Mouse (Mus musculus): ENCODE measurements around the gene Miox.

The Miox gene

DNA sequence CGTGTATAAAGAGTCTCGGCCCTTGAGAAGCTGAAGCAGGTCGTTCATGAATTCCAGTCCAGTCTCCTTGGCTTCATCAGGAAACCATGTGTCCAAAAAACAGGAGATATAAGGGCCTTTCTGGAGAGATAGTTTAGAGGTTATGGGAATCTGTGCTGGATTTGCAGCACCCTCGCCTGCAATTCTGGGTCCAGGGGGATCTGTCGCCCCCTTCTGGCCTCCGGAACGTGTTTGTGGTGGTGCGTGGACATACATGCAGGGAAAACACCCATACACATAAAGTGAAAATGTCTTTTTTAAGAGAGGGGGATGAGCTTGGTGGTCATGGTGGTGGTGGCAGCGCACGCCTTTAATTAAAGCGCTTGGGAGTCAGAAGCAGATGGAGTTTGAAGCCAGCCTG is 18.1 kb upstream of the Miox start:
- 65% methylated on average over 11 of the region's 11 CpGs for WGBS

DNA sequence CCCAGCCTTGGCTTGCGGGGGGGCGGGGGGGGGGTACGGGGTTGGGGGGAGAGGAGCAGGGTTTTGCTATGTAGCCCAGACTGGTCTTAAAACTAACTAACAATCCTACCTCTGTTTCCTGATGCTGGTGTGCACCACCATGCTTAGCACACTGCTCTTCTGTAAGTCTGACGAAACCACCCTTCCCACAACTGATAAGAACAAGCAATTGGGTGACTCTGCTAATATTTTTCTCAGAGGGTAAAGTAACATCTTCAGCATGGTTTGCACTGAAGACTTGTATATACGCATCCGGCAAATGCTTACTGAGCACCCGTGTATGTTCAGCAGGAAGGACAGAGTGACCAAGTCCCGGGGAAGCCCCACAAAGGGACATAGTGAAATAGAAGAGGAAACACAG is 12.9 kb upstream of the Miox start:
- WGBS = 76% methylated on average over 8 of the region's 8 CpGs

DNA sequence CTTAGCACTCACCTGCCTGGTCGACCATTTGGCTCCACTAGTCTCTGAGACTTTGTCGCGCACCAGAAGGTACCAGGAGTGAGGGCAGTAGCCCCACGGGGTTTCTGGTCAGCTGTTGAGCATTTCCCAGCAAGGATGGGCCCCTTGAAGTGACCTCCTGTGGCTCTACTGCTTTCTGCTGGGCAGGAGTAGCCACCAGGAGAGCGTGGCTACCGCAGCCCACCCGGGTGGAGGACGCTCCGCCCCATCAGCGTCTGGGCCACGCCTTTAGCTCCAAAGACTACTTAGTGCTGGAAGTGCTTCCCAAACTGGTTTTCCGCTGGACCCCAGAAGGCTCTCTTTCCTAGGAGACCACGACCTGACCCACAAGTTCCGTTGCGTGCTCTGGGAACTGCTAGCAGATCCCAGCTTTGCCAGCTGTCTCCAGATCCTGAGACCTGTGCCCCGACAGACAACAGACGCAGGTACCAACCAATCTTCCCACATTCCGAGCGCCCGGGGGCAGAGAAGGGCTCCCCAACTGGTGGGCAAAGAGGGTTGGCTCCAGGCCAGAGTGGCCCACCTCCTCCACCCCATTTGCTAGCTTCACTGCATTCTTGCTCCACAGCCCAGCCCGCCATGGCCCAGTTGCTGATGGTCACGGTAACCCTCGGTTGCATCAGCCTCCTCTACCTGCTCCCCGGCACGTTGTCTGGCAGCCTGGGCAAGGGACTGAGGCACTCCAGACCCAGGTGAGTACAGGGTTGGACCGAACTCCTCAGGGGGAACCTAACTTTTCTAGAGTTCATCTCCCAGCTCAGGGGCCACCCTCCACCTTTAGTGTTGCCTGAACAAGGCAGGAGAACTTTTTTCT is 11.3 kb upstream of the Miox start, which contains the start of gene Adm2:
TSS of gene Adm2 (plus strand) at position 51 of the 853 bp plus-strand sequence.
- WGBS = 13% methylated on average over 26 of the region's 26 CpGs

DNA sequence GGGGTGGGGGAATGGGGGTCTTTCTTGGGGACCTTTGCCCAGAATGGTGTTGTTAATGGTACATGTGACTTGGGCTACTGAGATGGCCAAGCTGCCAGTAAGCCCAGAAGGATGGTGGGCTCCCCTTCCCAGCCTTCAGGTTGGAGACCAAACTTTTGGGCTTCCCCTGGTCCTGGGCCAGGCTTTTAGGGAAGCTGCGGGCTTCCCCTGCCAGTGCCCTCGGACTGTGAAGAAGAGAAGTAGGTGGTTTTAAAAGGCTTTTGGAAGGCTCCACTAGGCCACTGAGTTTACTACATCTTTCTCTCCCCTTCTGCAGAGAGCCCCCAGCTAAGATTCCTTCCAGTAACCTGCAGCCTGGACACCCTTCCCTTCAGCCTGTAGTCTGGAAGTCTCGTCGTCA is 10.5 kb upstream of the Miox start:
- 85% methylated on average over 4 of the region's 4 CpGs for WGBS

DNA sequence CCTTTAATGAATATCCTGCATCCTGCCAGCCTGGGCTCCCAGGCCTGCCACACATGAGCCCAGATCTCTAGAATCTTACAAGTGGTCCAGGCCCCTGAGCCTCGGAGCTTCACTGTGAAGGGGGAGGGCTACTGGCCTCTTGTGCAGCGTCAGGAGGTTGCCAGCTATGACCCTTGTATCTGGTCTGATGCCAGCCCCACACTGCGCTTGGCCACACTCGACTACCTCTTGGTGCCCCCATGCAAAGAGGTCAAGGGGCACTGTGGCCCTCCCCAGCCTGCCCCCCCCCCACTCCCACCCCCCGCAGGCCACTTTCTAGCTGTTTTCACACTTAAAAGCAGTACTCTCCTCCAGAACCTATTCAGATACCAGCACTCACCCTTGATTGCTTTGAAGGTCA is 7.8 kb upstream of the Miox start:
- WGBS = 62% methylated on average over 5 of the region's 5 CpGs

- WGBS = 85% methylated on average over 17 of the region's 17 CpGs
Measured at GRCm38 (mm10) chr15:89334774-89335537, 758 bp downstream of the Miox start.

DNA sequence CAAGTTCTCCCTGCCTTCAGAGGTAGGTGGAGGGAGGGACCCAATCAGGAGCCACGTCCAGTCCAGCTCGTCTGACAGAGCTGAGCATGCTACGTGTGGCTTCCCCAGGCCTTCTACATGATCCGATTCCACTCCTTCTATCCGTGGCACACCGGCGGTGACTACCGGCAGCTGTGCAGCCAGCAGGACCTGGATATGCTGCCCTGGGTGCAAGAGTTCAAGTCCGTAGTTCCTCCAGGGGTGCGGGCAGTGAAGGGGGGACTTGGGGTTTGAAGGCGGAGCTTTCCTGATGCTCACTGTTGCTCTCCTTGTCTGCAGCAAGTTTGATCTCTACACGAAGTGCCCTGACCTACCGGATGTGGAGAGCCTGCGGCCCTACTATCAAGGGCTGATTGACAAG is 2.2 kb downstream of the Miox start:
- WGBS = 88% methylated on average over 14 of the region's 14 CpGs

GRCm38 (mm10) chr15:89339696-89340095 is 5.5 kb downstream of the Miox start:
- WGBS = 85% methylated on average over 2 of the region's 2 CpGs

DNA sequence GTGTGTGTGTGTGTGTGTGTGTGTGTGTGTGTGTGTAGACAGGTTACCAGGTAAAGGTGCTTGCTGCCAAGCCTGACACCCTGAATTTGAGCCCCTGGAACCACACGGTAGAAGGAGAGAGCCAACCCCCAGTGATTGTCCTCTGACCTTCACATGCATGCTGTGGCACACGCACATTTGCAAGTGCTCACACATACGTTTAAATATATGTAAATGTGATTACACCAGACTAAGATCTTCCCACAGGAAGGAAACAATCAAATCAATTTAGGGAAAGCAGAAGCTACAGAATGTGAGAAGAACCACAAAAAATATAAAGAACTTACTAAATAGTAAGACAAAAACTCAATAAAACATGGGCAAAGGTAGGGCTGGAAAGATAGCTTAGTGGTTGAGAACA is 5.9 kb downstream of the Miox start:
- WGBS = 75% methylated on average over 3 of the region's 3 CpGs

DNA sequence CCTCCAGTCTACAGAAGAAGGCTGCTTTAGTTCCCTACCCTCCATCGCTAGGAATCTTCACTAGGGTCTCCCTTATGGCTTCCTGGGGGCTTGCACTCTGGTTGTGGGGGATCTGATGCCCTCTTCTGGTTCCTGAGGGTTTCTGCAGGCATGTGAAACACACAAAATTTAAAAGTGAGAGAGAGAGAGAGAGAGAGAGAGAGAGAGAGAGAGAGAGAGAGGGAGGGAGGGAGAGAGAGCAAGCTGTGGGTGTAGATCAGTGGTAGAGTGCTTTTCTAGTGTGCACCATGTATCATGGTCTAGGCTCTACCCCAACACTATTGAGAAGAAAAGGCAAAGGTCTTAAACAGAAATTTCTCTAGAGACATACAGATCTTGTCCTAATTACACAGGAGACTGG is 7.5 kb downstream of the Miox start:
- WGBS = 50% methylated on average over 1 of the region's 1 CpGs

DNA sequence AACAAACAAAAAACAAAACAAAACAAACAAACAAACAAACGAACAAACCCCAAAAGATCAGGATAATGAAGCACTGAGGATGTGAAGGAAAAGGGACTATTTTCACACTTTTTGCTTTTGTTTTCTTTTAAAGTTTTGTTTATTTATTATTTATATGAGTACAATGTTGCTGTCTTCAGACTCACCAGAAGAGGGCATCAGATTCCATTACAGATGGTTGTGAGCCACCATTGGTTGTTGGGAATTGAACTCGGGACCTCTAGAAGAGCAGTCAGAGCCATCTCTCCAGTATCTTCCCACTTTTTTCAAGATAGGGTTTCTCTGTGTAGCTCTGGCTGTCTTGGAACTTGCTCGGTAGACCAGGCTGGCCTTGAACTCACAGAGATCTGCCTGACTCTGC is 9.1 kb downstream of the Miox start:
- WGBS = 90% methylated on average over 3 of the region's 3 CpGs

DNA sequence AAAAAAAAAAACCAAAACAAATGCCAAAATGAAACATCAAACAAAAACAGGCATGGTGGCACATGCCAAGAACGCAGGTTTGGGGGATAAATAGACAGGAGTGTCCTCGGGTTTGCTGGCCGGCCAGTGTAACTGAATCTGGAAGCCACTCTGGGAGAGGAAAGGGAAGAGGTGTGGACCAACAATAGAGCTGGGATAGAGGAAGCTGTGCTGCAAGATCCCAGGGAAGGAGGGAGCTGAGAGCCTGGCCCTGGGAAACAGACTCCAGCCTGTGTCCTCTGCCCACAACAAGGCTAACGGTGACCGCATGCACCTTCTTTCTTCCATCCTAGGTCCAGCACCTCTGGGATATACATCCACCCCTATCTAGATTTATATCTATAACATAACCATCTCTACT is 16.2 kb downstream of the Miox start:
- 80% methylated on average over 5 of the region's 5 CpGs for WGBS

DNA sequence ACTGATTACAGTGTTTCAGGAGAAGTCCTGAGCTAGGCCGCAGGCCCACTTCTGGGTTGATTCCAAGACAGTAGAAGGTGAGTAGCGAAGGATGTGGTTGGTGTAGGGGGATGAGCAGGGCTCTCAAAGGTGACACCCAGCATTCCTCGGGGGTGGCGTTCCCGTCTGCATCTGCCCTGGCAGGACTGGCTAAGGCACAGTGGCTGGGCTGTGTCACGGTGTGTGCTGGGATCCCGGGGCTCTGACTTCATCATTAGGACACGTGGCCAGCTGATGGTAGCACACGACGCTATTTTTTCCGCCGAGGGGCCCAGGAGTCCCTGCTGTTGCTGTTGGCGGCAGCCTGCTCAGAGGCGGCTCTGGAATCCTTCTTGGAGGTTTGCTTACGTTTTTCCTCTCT is 17.1 kb downstream of the Miox start:
- 87% methylated on average over 15 of the region's 15 CpGs for WGBS

GRCm38 (mm10) chr15:89352054-89352453 is 17.9 kb downstream of the Miox start:
- 93% methylated on average over 14 of the region's 14 CpGs for WGBS

- 96% methylated on average over 12 of the region's 12 CpGs for WGBS
Measured at GRCm38 (mm10) chr15:89352795-89353194, 18.6 kb downstream of the Miox start.

DNA sequence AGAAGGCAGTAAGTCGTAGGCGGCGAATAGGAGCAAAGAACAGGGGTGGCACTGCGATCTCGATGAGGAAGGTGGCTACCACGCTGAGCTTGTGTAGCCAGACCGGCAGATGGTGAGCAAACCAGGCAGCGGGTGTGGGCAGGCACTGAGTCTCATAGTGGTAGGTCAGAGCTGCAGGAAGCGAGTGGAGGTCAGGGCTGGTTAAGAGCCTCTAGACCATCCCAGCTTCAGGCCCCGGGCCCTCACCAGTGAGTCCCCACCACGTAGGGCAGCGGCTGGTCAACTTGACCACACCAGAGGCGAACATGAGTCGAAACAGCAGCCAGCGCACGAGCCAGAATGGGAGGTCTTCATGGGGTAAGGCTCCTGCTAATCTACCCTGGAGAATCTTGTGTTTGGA is 19.6 kb downstream of the Miox start:
- 92% methylated on average over 16 of the region's 16 CpGs for WGBS

DNA sequence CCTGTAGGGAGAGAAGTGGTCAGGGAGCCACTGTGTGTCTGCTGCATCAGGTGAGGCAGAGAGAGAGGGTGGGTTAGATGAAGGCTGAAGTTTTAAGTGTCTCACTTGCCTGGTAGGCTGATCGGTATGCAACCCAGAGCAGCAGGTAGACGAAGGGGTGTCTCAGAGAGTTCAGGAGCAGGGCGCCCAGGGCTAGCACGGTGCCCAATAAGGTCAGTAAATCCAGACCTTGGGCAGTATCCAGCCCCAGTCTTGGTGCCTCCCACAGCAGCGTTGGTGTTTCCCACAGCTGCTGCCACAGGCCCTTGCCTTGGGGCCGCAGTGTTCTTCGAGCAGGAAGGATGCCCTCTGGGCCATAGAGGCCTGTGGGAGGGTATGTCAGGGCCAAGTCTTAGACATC is 20.3 kb downstream of the Miox start:
- 72% methylated on average over 7 of the region's 7 CpGs for WGBS

GRCm38 (mm10) chr15:89355241-89356187 is 21.3 kb downstream of the Miox start, which contains the start of the genes Lmf2 and Ncaph2:
Gene Lmf2 (minus strand): TSS chr15:89355659.
Gene Ncaph2 (plus strand): TSS chr15:89355719.
- under 1% methylated on average over 64 of the region's 64 CpGs for WGBS

DNA sequence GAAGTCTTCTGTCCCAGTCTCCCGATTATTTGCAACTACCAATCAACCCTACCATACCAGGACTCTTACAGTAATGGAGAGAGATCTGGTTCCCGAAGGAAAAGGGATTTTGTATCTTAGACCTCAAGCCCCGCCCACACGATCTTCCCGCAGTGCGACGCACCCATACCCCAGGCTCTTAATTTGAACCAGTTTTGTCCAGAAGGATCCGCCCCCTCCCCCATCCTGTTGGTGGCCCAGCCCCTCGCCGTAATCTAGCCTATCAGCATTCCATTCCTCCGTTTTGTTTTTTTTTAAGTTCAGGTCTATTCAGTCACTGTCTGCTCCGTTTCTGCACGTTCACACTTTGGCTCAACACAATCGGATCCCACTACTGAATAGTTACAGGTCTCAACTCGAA is 22.2 kb downstream of the Miox start:
- under 1% methylated on average over 15 of the region's 15 CpGs for WGBS

- 86% methylated on average over 3 of the region's 3 CpGs for WGBS
Measured at GRCm38 (mm10) chr15:89358784-89359183, 24.6 kb downstream of the Miox start.

DNA sequence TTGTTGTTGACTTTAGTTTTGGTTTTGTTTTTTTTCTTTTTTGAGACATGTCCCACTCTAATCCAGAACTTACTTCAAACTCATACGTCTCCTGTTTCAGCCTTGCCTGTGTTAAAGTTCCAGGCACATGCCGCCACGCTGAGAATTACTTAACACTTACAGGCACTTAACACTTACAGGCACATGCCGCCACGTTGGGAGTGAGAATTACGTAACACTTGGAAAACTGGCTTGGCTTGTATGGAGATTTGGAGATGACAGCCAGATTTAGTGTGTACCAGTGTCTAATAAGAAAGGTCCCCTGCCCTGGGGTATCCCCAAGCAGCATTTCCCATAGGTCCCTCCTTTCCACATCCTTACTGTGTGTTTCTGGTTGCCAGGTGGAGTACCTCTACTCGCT is 28.9 kb downstream of the Miox start:
- 70% methylated on average over 7 of the region's 7 CpGs for WGBS

DNA sequence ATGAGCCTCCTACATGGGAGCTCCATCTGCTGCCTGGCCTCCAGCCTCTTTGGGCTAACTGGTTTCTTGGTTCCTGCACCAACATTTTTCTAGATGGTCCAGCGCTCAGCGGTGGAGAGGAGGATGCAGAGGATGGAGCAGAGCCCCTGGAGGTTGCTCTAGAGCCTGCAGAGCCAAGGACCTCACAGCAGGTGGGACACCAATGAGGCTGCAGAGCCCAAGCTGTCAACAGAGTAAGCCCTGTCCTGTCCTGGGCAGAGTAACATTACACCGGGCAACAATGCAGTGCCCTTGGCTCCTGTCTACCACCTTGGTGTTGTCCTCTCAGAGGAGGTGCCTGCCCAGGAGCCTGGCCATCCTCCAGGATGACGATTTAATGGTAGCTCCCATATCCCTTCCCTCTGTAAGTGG is 30.9 kb downstream of the Miox start:
- WGBS = 91% methylated on average over 4 of the region's 4 CpGs
